Mouse (Mus musculus): Measurements from ENCODE around the gene Evc2.

The Evc2 gene

GRCm38 (mm10) chr5:37363284-37363683, 25.0 kb downstream of the Evc2 start:
- intact Hi-C loops (cut with DNase I): no loop called here

GRCm38 (mm10) chr5:37365751-37366150, 27.5 kb downstream of the Evc2 start:
- intact Hi-C loops (cut with DNase I): no loop called here

- intact Hi-C loops (cut with DNase I): no loop called here
Observed at GRCm38 (mm10) chr5:37368796-37369195, 30.5 kb downstream of the Evc2 start.

- intact Hi-C loops (cut with DNase I): no loop called here
Observed at GRCm38 (mm10) chr5:37377376-37377775, 39.1 kb downstream of the Evc2 start.

- intact Hi-C loops (cut with DNase I): no loop called here
Observed at GRCm38 (mm10) chr5:37380641-37381040, 42.3 kb downstream of the Evc2 start.

GRCm38 (mm10) chr5:37383570-37383969, 45.3 kb downstream of the Evc2 start:
- intact Hi-C loops (cut with DNase I): no loop called here

GRCm38 (mm10) chr5:37388646-37389045, 50.3 kb downstream of the Evc2 start:
- intact Hi-C loops (cut with DNase I): no loop called here

- intact Hi-C loops (cut with DNase I): no loop called here
Observed at GRCm38 (mm10) chr5:37389808-37390495, 51.7 kb downstream of the Evc2 start.

GRCm38 (mm10) chr5:37390923-37391322, 52.6 kb downstream of the Evc2 start:
- intact Hi-C loops (cut with DNase I): no loop called here

GRCm38 (mm10) chr5:37391901-37392300, 53.6 kb downstream of the Evc2 start:
- intact Hi-C loops (cut with DNase I): no loop called here

GRCm38 (mm10) chr5:37395172-37396030, 57.1 kb downstream of the Evc2 start:
- intact Hi-C loops (cut with DNase I): no loop called here

- intact Hi-C loops (cut with DNase I): no loop called here
Observed at GRCm38 (mm10) chr5:37419028-37419427, 80.7 kb downstream of the Evc2 start.

GRCm38 (mm10) chr5:37427210-37427609, 88.9 kb downstream of the Evc2 start:
- intact Hi-C loops (cut with DNase I): no loop called here

GRCm38 (mm10) chr5:37435417-37435816, 97.1 kb downstream of the Evc2 start:
- intact Hi-C loops (cut with DNase I): no loop called here

- intact Hi-C loops (cut with DNase I): no loop called here
Observed at GRCm38 (mm10) chr5:37442767-37443166, 104.5 kb downstream of the Evc2 start.

- intact Hi-C loops (cut with DNase I): no loop called here
Observed at GRCm38 (mm10) chr5:37447546-37447945, 109.2 kb downstream of the Evc2 start.

- intact Hi-C loops (cut with DNase I): no loop called here
Observed at GRCm38 (mm10) chr5:37456590-37456989, 118.3 kb downstream of the Evc2 start.

GRCm38 (mm10) chr5:37457191-37457590, 118.9 kb downstream of the Evc2 start:
- intact Hi-C loops (cut with DNase I): no loop called here

- intact Hi-C loops (cut with DNase I): no loop called here
Observed at GRCm38 (mm10) chr5:37457831-37458230, 119.5 kb downstream of the Evc2 start.

GRCm38 (mm10) chr5:37458236-37458635, 119.9 kb downstream of the Evc2 start:
- intact Hi-C loops (cut with DNase I): no loop called here

- intact Hi-C loops (cut with DNase I): no loop called here
Observed at GRCm38 (mm10) chr5:37465461-37465860, 127.2 kb downstream of the Evc2 start.

GRCm38 (mm10) chr5:37467646-37468045, 129.3 kb downstream of the Evc2 start:
- intact Hi-C loops (cut with DNase I): no loop called here

GRCm38 (mm10) chr5:37469031-37469430, 130.7 kb downstream of the Evc2 start:
- intact Hi-C loops (cut with DNase I): no loop called here

Data from adrenal gland (tissue).